Mouse (Mus musculus) limb, embryonic 12.5 days (tissue): Measurements from ENCODE around the gene Cox17. TPM values are rescaled to one million over a fixed set of nuclear protein-coding genes. Genes with fewer than 3 reads are reported as not detected.

Source experiments
- ATAC-seq: fragments of 200-750 bp; cut with Nextera tagmentation; 2 replicates; pipeline ENCODE4 v1.8.0; 2017; ENCODE audit warnings: low read depth, moderate TSS enrichment; ENCODE audit not compliant: insufficient number of reproducible peaks, insufficient read depth, low FRiP score, low TSS enrichment
- H3K27ac ChIP-seq: fragments of 300-500 bp; sonication (generic); 2 replicates; pipeline ENCODE4 v1.5.1; 2016; ENCODE audit warnings: mild to moderate bottlenecking, moderate library complexity
- H3K27me3 ChIP-seq: fragments of 300-500 bp; sonication (generic); 2 replicates; pipeline ENCODE4 v1.6.1; 2016; ENCODE audit warnings: mild to moderate bottlenecking, moderate library complexity
- H3K36me3 ChIP-seq: fragments of 300-500 bp; sonication (generic); 2 replicates; pipeline ENCODE4 v1.6.1; 2016; ENCODE audit warnings: mild to moderate bottlenecking, moderate library complexity
- H3K4me1 ChIP-seq: fragments of 300-500 bp; sonication (generic); replicated peaks from 2 replicates; pipeline ENCODE4 v1.6.1; 2016
- H3K4me2 ChIP-seq: fragments of 300-500 bp; sonication (generic); 2 replicates; pipeline ENCODE4 v1.6.1; 2016; ENCODE audit warnings: mild to moderate bottlenecking, moderate library complexity
- H3K4me3 ChIP-seq: fragments of 300-500 bp; sonication (generic); replicated peaks from 2 replicates; pipeline ENCODE4 v1.5.1; 2016; ENCODE audit warnings: mild to moderate bottlenecking
- H3K9ac ChIP-seq: fragments of 300-500 bp; sonication (generic); replicated peaks from 2 replicates; pipeline ENCODE4 v1.6.1; 2016; ENCODE audit warnings: mild to moderate bottlenecking, moderate library complexity
- H3K9me3 ChIP-seq: fragments of 300-500 bp; sonication (generic); 2 replicates; pipeline ENCODE4 v1.6.1; 2016; ENCODE audit warnings: mild to moderate bottlenecking, moderate library complexity
- WGBS: fragments of 180-500 bp; shearing (Covaris S2); methylation state at CpG from one replicate; pipeline ENCODE4 v1.1.7; 2016; 5-methylcytosine and 5-hydroxymethylcytosine counted together
- polyA plus RNA-seq: library from polyadenylated mRNA; unstranded; fragments of >200 nt; fragmentation: Nextera tagmentation; extraction: Ambion mirVana; gene quantifications from 2 replicates; pipeline ENCODE4 v1.2.1, GENCODE M21; 2016

Gene Cox17
- polyA plus RNA-seq, 1 experiment from 2014 or later: 117 TPM

- WGBS: 74% methylated on average over 7 of the region's 7 CpGs
- Histone ChIP-seq H3K27ac (no peak overlapping the region), H3K4me2 (no peak overlapping the region), H3K4me3 (no peak overlapping the region; the same call in 1 of the 2 replicates), H3K4me1 (peaks cover 5% of the 10 kb centered on the region), H3K27me3 (no peaks in the 10 kb centered on the region), H3K9me3 (no peaks in the 10 kb centered on the region), H3K36me3 (peaks cover 31% of the 10 kb centered on the region), H3K9ac (no peak overlapping the region)
- ATAC-seq: no peak
Measured at GRCm38 (mm10) chr16:38350361-38350855, 3.6 kb downstream of the Cox17 start.

GRCm38 (mm10) chr16:38350939-38351338, 4.1 kb downstream of the Cox17 start:
- 76% methylated on average over 6 of the region's 6 CpGs for WGBS
- Histone ChIP-seq H3K36me3 (peaks cover 31% of the 10 kb centered on the region), H3K27ac (no peak overlapping the region), H3K9ac (no peak overlapping the region), H3K4me1 (peaks cover 5% of the 10 kb centered on the region), H3K27me3 (no peaks in the 10 kb centered on the region), H3K4me2 (no peak overlapping the region), H3K4me3 (no peak overlapping the region), H3K9me3 (no peaks in the 10 kb centered on the region)
- ATAC-seq: no peak

GRCm38 (mm10) chr16:38352031-38352430, 5.2 kb downstream of the Cox17 start:
- Histone ChIP-seq H3K4me3 (no peak overlapping the region), H3K27ac (no peak overlapping the region), H3K9ac (no peak overlapping the region), H3K36me3 (peaks cover 38% of the 10 kb centered on the region), H3K4me2 (no peak overlapping the region), H3K4me1 (peaks cover 5% of the 10 kb centered on the region), H3K9me3 (no peaks in the 10 kb centered on the region), H3K27me3 (no peaks in the 10 kb centered on the region)
- WGBS: 88% methylated on average over 7 of the region's 7 CpGs
- no peak for ATAC-seq

- Histone ChIP-seq H3K36me3 (peaks cover 38% of the 10 kb centered on the region), H3K9me3 (no peaks in the 10 kb centered on the region), H3K27me3 (no peaks in the 10 kb centered on the region), H3K4me3 (no peak overlapping the region), H3K4me2 (no peak overlapping the region), H3K27ac (no peak overlapping the region), H3K9ac (no peak overlapping the region), H3K4me1 (peaks cover under 1% of the 10 kb centered on the region; the same call in 1 of the 2 replicates)
- no peak for ATAC-seq
Measured at GRCm38 (mm10) chr16:38352851-38353250, 6.1 kb downstream of the Cox17 start.

GRCm38 (mm10) chr16:38353642-38354041, 6.9 kb downstream of the Cox17 start:
- WGBS: 96% methylated on average over 2 of the region's 2 CpGs
- no peak overlapping the region for H3K27ac ChIP-seq
- no peaks in the 10 kb centered on the region for H3K9me3 ChIP-seq
- no peak for ATAC-seq
- H3K4me3 ChIP-seq: no peak overlapping the region
- H3K4me2 ChIP-seq: no peak overlapping the region
- H3K27me3 ChIP-seq: no peaks in the 10 kb centered on the region
- H3K9ac ChIP-seq: no peak overlapping the region
- H3K36me3 ChIP-seq: peaks cover 38% of the 10 kb centered on the region
- H3K4me1 ChIP-seq: no peaks in the 10 kb centered on the region

GRCm38 (mm10) chr16:38354185-38354913, 7.6 kb downstream of the Cox17 start:
- Histone ChIP-seq H3K9ac (no peak overlapping the region), H3K4me1 (no peaks in the 10 kb centered on the region), H3K9me3 (no peaks in the 10 kb centered on the region), H3K4me3 (no peak overlapping the region), H3K4me2 (no peak overlapping the region), H3K27ac (no peak overlapping the region), H3K36me3 (peaks cover 35% of the 10 kb centered on the region), H3K27me3 (no peaks in the 10 kb centered on the region)
- no peak for ATAC-seq
- WGBS: 90% methylated on average over 5 of the region's 5 CpGs

GRCm38 (mm10) chr16:38358256-38358812, 11.5 kb downstream of the Cox17 start:
- H3K27me3 ChIP-seq: no peaks in the 10 kb centered on the region
- no peak overlapping the region for H3K27ac ChIP-seq
- H3K4me2 ChIP-seq: no peak overlapping the region
- H3K9me3 ChIP-seq: no peaks in the 10 kb centered on the region
- peaks cover 9% of the 10 kb centered on the region for H3K4me1 ChIP-seq
- WGBS: 84% methylated on average over 6 of the region's 6 CpGs
- H3K36me3 ChIP-seq: peaks cover 11% of the 10 kb centered on the region
- no peak overlapping the region for H3K4me3 ChIP-seq
- no peak overlapping the region for H3K9ac ChIP-seq
- no peak for ATAC-seq

- 91% methylated on average over 2 of the region's 2 CpGs for WGBS
- Histone ChIP-seq H3K4me2 (no peak overlapping the region), H3K36me3 (peaks cover 7% of the 10 kb centered on the region), H3K27me3 (no peaks in the 10 kb centered on the region), H3K9me3 (no peaks in the 10 kb centered on the region), H3K4me1 (peaks cover 9% of the 10 kb centered on the region), H3K9ac (no peak overlapping the region), H3K27ac (no peak overlapping the region), H3K4me3 (no peak overlapping the region)
- no peak for ATAC-seq
Measured at GRCm38 (mm10) chr16:38359241-38359640, 12.4 kb downstream of the Cox17 start.

- Histone ChIP-seq H3K9me3 (no peaks in the 10 kb centered on the region), H3K9ac (no peak overlapping the region), H3K27ac (no peak overlapping the region), H3K36me3 (peaks cover 7% of the 10 kb centered on the region), H3K4me2 (no peak overlapping the region), H3K4me1 (peaks cover 9% of the 10 kb centered on the region), H3K27me3 (no peaks in the 10 kb centered on the region), H3K4me3 (no peak overlapping the region)
- 67% methylated on average over 3 of the region's 3 CpGs for WGBS
- ATAC-seq: no peak
Measured at GRCm38 (mm10) chr16:38359857-38360256, 13.1 kb downstream of the Cox17 start.

GRCm38 (mm10) chr16:38360317-38360716, 13.5 kb downstream of the Cox17 start:
- Histone ChIP-seq H3K36me3 (peaks cover 7% of the 10 kb centered on the region), H3K9ac (no peak overlapping the region; the same call in 1 of the 2 replicates), H3K4me2 (no peak overlapping the region), H3K4me1 (peaks cover 9% of the 10 kb centered on the region), H3K27me3 (no peaks in the 10 kb centered on the region), H3K27ac (no peak overlapping the region), H3K9me3 (no peaks in the 10 kb centered on the region), H3K4me3 (no peak overlapping the region)
- no peak for ATAC-seq
- WGBS: 17% methylated on average over 2 of the region's 2 CpGs

- Histone ChIP-seq H3K27me3 (no peaks in the 10 kb centered on the region), H3K27ac (no peak within 1 kb of the TSS), H3K4me3 (no peak within 1 kb of the TSS), H3K36me3 (peaks cover under 1% of the 10 kb centered on the region), H3K4me2 (0 out of 2 replicates have a peak within 1 kb of the TSS, but pooled peaks have one; percentile 2), H3K4me1 (peaks cover 9% of the 10 kb centered on the region), H3K9ac (no peak within 1 kb of the TSS), H3K9me3 (no peaks in the 10 kb centered on the region)
- no peak for ATAC-seq
- WGBS: 27% methylated on average over 10 of the region's 10 CpGs
Measured at GRCm38 (mm10) chr16:38361933-38362332, 15.1 kb downstream of the Cox17 start, which contains the start of gene Popdc2. Gene Popdc2 (plus strand): TSS chr16:38362209.
